Mouse (Mus musculus) adrenal gland, postnatal 25 days (tissue): Measurements from ENCODE around the gene Rbms3. TPM values are rescaled to one million over a fixed set of nuclear protein-coding genes. Genes with fewer than 3 reads are reported as not detected.

Experiments
- DNase-seq: peaks from one replicate; pipeline ENCODE4 v3.0.0; 2021; ENCODE audit warnings: mixed read lengths
- total RNA-seq: library from RNA; stranded (reverse); gene quantifications from 2 replicates; pipeline ENCODE4 v1.2.3, GENCODE M21; 2021

Rbms3 gene
- total RNA-seq, 1 experiment from 2014 or later: 26.5 TPM

- DNase-seq: no peak
Measured at GRCm38 (mm10) chr9:116975269-116975668, 654.4 kb downstream of the Rbms3 start.

- DNase-seq: no peak
Measured at GRCm38 (mm10) chr9:116974134-116974533, 655.6 kb downstream of the Rbms3 start.

GRCm38 (mm10) chr9:116973594-116973993, 656.1 kb downstream of the Rbms3 start:
- peak; percentile 17 for DNase-seq

- DNase-seq: no peak
Measured at GRCm38 (mm10) chr9:116967317-116967716, 662.4 kb downstream of the Rbms3 start.

- no peak for DNase-seq
Measured at GRCm38 (mm10) chr9:116965691-116966090, 664.0 kb downstream of the Rbms3 start.

GRCm38 (mm10) chr9:116956156-116956555, 673.6 kb downstream of the Rbms3 start:
- no peak for DNase-seq

- DNase-seq: no peak
Measured at GRCm38 (mm10) chr9:116948211-116948610, 681.5 kb downstream of the Rbms3 start.

GRCm38 (mm10) chr9:116947369-116947768, 682.3 kb downstream of the Rbms3 start:
- no peak for DNase-seq

GRCm38 (mm10) chr9:116946787-116947186, 682.9 kb downstream of the Rbms3 start:
- DNase-seq: peak; percentile 23

- no peak for DNase-seq
Measured at GRCm38 (mm10) chr9:116945689-116946088, 684.0 kb downstream of the Rbms3 start.

- no peak for DNase-seq
Measured at GRCm38 (mm10) chr9:116943902-116944301, 685.8 kb downstream of the Rbms3 start.

GRCm38 (mm10) chr9:116941116-116941515, 688.6 kb downstream of the Rbms3 start:
- DNase-seq: no peak

- no peak for DNase-seq
Measured at GRCm38 (mm10) chr9:116940693-116941092, 689.0 kb downstream of the Rbms3 start.

GRCm38 (mm10) chr9:116928338-116928737, 701.4 kb downstream of the Rbms3 start:
- DNase-seq: no peak

- no peak for DNase-seq
Measured at GRCm38 (mm10) chr9:116923151-116923550, 706.6 kb downstream of the Rbms3 start.

- DNase-seq: no peak
Measured at GRCm38 (mm10) chr9:116922561-116922960, 707.2 kb downstream of the Rbms3 start.

- no peak for DNase-seq
Measured at GRCm38 (mm10) chr9:116919441-116920019, 710.2 kb downstream of the Rbms3 start.

GRCm38 (mm10) chr9:116912493-116912847, 717.2 kb downstream of the Rbms3 start:
- DNase-seq: no peak

GRCm38 (mm10) chr9:116911781-116912492, 717.8 kb downstream of the Rbms3 start:
- DNase-seq: no peak

- no peak for DNase-seq
Measured at GRCm38 (mm10) chr9:116909511-116909910, 720.2 kb downstream of the Rbms3 start.

GRCm38 (mm10) chr9:116906955-116907354, 722.8 kb downstream of the Rbms3 start:
- DNase-seq: no peak

GRCm38 (mm10) chr9:116905646-116906045, 724.1 kb downstream of the Rbms3 start:
- DNase-seq: no peak

- DNase-seq: no peak
Measured at GRCm38 (mm10) chr9:116903304-116903993, 726.3 kb downstream of the Rbms3 start.

GRCm38 (mm10) chr9:116899403-116899802, 730.3 kb downstream of the Rbms3 start:
- no peak for DNase-seq
